Mouse (Mus musculus) ES-E14 (cell line): ENCODE measurements around the gene Krt13. TPM values are rescaled to one million over a fixed set of nuclear protein-coding genes. Genes with fewer than 3 reads are reported as not detected.

Source experiments
- DNase-seq: peaks from one replicate; pipeline ENCODE4 v3.0.0-alpha.2; 2013; ENCODE audit warnings: low read depth, low spot score
- H3K27ac ChIP-seq: 2 replicates; pipeline ENCODE4 v1.5.1; 2012; ENCODE audit warnings: low read depth, mild to moderate bottlenecking, low read length, moderate library complexity, mixed read lengths; ENCODE audit not compliant: poor library complexity, insufficient read depth, severe bottlenecking
- H3K36me3 ChIP-seq: 2 replicates; pipeline ENCODE4 v1.6.1; 2012; ENCODE audit warnings: mild to moderate bottlenecking, low read length, moderate library complexity, mixed read lengths; ENCODE audit not compliant: control insufficient read depth, poor library complexity, insufficient read depth, severe bottlenecking
- H3K4me1 ChIP-seq, 2 experiments: fragments of 150-350 bp in 1 of 2; sonication (generic) in 1 of 2; 2 replicates each; pipeline ENCODE4 v1.6.1; 2012; ENCODE audit warnings: low read length in 2 of 2, mild to moderate bottlenecking in 1 of 2, mixed read lengths in 1 of 2; ENCODE audit not compliant: control insufficient read depth in 2 of 2, insufficient read depth in 2 of 2, poor library complexity in 1 of 2
- H3K4me3 ChIP-seq, 2 experiments: fragments of 150-350 bp in 1 of 2; sonication (generic) in 1 of 2; 2 replicates each; pipeline ENCODE4 v1.5.1; 2012; ENCODE audit warnings: low read length in 2 of 2, low read depth in 1 of 2, mild to moderate bottlenecking in 1 of 2, mixed read lengths in 1 of 2; ENCODE audit not compliant: insufficient read depth in 1 of 2, poor library complexity in 1 of 2, severe bottlenecking in 1 of 2
- H3K9ac ChIP-seq: 2 replicates; pipeline ENCODE4 v1.6.1; 2012; ENCODE audit warnings: low read depth, mild to moderate bottlenecking, low read length, mixed read lengths; ENCODE audit not compliant: poor library complexity, insufficient read depth, severe bottlenecking
- H3K9me3 ChIP-seq: fragments of 150-350 bp; sonication (generic); 2 replicates; pipeline ENCODE4 v1.6.1; 2012; ENCODE audit warnings: low read depth, mild to moderate bottlenecking, low read length; ENCODE audit not compliant: control insufficient read depth, insufficient read depth
- CHD2 ChIP-seq: IDR thresholded peaks from 2 replicates; pipeline ENCODE4 v1.6.1; 2014; ENCODE audit warnings: mild to moderate bottlenecking, low read depth, low read length, inconsistent platforms
- HCFC1 ChIP-seq: IDR thresholded peaks from 2 replicates; pipeline ENCODE4 v1.6.1; 2012; ENCODE audit warnings: low read length, inconsistent platforms, borderline replicate concordance; ENCODE audit not compliant: insufficient read depth
- MAFK ChIP-seq: IDR thresholded peaks from 2 replicates; pipeline ENCODE4 v1.6.1; 2014; ENCODE audit warnings: mild to moderate bottlenecking, low read depth, low read length, inconsistent platforms; ENCODE audit not compliant: insufficient read depth
- ZC3H11A ChIP-seq: IDR thresholded peaks from 2 replicates; pipeline ENCODE4 v1.6.1; 2012; ENCODE audit warnings: low read depth, mild to moderate bottlenecking, inconsistent platforms, low read length, borderline replicate concordance
- ZNF384 ChIP-seq: IDR thresholded peaks from 2 replicates; pipeline ENCODE4 v1.6.1; 2012; ENCODE audit warnings: low read depth, low read length, inconsistent platforms
- in situ Hi-C, 2 experiments: fragments of 600-800 bp; cut with MboI; formaldehyde crosslinking; loops; one replicate each; pipeline ENCODE4 v1.15.1; 2025; ENCODE audit warnings: low sequenced_read_pairs in 2 of 2, inconsistent platforms in 1 of 2; ENCODE audit not compliant: unreplicated experiment in 2 of 2
- total RNA-seq: library from RNA; depleted of rRNA; stranded (reverse); fragments of 300-350 nt; gene quantifications from 2 replicates; pipeline ENCODE4 v1.2.3, GENCODE M21; 2012; rRNA removed

Krt13 gene
- 0.71 and 1.1 TPM in 2 replicates for total RNA-seq

GRCm38 (mm10) chr11:100121466-100121865 is at the start of gene Krt13:
Krt13 (minus strand) TSS chr11:100121566.
- H3K36me3 ChIP-seq: no peaks in the 10 kb centered on the region
- H3K4me3 ChIP-seq: no peak within 1 kb of the TSS
- H3K9ac ChIP-seq: no peak within 1 kb of the TSS
- H3K4me1 ChIP-seq: no peaks in the 10 kb centered on the region
- no peak within 1 kb of the TSS for H3K27ac ChIP-seq
- TF ChIP-seq MAFK (no peak), HCFC1 (no peak)
- DNase-seq: no peak
- in situ Hi-C loops: no loop called here
- H3K9me3 ChIP-seq: no peaks in the 10 kb centered on the region

- TF ChIP-seq CHD2 (no peak), HCFC1 (no peak), ZC3H11A (peak; percentile 93; the same call in 1 of the 2 replicates), MAFK (no peak), ZNF384 (no peak)
- Histone ChIP-seq H3K36me3 (no peaks in the 10 kb centered on the region), H3K4me1 (peaks cover 0 to 6% of the 10 kb centered on the region in 2 experiments; a peak in 1 of 4 replicates), H3K4me3 (no peak overlapping the region), H3K27ac (no peak overlapping the region), H3K9ac (no peak overlapping the region), H3K9me3 (no peaks in the 10 kb centered on the region)
- peak; percentile 69 for DNase-seq
- in situ Hi-C loops: no loop called here
Observed at GRCm38 (mm10) chr11:100168765-100169762, 47.7 kb upstream of the Krt13 start.

- Histone ChIP-seq H3K4me1 (peaks cover 0 to 6% of the 10 kb centered on the region in 2 experiments; a peak in 1 of 4 replicates), H3K9ac (no peak overlapping the region), H3K9me3 (no peaks in the 10 kb centered on the region), H3K27ac (no peak overlapping the region), H3K4me3 (no peak overlapping the region), H3K36me3 (no peaks in the 10 kb centered on the region)
- no peak for DNase-seq
- no peak for TF ChIP-seq ZNF384
- TF ChIP-seq CHD2: no peak
- no peak for TF ChIP-seq ZC3H11A
- no peak for TF ChIP-seq MAFK
- TF ChIP-seq HCFC1: no peak
- in situ Hi-C loops: no loop called here
Observed at GRCm38 (mm10) chr11:100168071-100168470, 46.7 kb upstream of the Krt13 start.

GRCm38 (mm10) chr11:100164392-100164791 is 43.0 kb upstream of the Krt13 start:
- H3K9me3 ChIP-seq: no peaks in the 10 kb centered on the region
- in situ Hi-C loops: no loop called here
- no peak overlapping the region for H3K27ac ChIP-seq
- H3K9ac ChIP-seq: no peak overlapping the region
- H3K4me1 ChIP-seq: peaks cover 0 to 6% of the 10 kb centered on the region in 2 experiments; a peak in 1 of 4 replicates
- no peaks in the 10 kb centered on the region for H3K36me3 ChIP-seq
- TF ChIP-seq ZC3H11A: no peak
- no peak for TF ChIP-seq ZNF384
- no peak for TF ChIP-seq CHD2
- no peak for TF ChIP-seq MAFK
- TF ChIP-seq HCFC1: no peak
- no peak for DNase-seq
- no peak overlapping the region for H3K4me3 ChIP-seq
